Mouse (Mus musculus): ENCODE measurements around the gene Btd. TPM values are rescaled to one million over a fixed set of nuclear protein-coding genes. Genes with fewer than 3 reads are reported as not detected.

Gene Btd
- total RNA-seq, 4 experiments from 2014 or later = 49.5 to 78.3 (median 62.2) TPM

DNA sequence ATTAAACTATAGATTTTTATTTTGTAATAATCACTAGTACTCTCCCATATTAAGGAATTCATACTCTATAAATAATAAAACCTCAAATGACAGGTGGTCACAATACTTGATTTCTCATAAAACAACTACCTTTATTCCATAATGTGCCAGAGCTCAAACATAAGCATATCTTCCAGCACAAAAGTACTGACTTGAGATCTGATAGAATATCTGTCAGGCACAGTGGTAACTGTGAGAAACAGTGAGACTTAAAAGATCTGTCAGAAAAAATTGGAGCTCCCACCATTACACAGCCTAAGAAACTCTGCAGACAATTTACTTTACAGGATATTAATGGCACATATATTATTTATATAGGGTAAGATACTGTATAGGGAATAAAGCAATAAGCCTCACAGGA lies 74.8 kb downstream of the Btd start:
- no peak for DNase-seq

DNA sequence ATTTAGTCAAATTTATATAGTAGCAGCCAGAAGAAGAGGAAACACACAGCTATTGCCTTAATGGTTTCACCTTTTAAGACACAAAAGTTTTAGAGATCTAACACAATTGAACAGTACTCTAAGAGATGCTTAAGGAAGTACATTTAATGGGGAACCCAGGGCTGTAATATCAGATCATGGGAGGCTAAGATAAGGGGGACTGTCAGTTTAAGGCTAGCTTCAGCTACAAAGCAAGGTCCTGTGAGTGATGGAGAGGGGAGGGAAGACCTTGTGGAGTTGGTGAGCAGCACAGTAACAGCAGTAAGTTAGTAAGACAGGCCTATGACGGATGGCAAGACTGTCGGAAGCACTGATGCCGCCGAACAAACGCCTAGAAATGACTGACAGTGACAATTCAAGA lies 76.5 kb downstream of the Btd start:
- DNase-seq = no peak

Other genes with a start within 250 kb of the Btd start
- 100 to 1,000 TPM; 112 to 172 (median 115) TPM for gene Sh3bp5, start 204.9 kb upstream of the Btd start, total RNA-seq (2022)
- gene Eaf1, start 146.6 kb upstream of the Btd start, total RNA-seq (2022) = 10 to 100 TPM; 45.1 to 53.4 (median 49.7) TPM
- 10 to 100 TPM; 22.4 to 33.2 (median 27.2) TPM for gene Mettl6, start 146.0 kb upstream of the Btd start, total RNA-seq (2022)
- gene Colq, start 49.7 kb upstream of the Btd start, total RNA-seq (2022) = under 1 TPM in 1 of 4 experiments, not detected in 3; 0.10 TPM
- gene Gm49387, start 150 bp upstream of the Btd start, total RNA-seq (2022) = not detected
- gene Hacl1, start 258 bp downstream of the Btd start, total RNA-seq (2022) = 10 to 100 TPM; 30.2 to 50.3 (median 41.6) TPM
- gene Ankrd28, start 189.6 kb downstream of the Btd start, total RNA-seq (2022) = 10 to 100 TPM; 18.5 to 30.1 (median 22.4) TPM

Data from adrenal gland, adult 8-10 months (tissue).